Mouse (Mus musculus) spleen, embryonic (tissue): ENCODE measurements at regions not wholly inside any gene's neighbourhood (a gene's known extent, or its start where the extent isn't known, plus 50 kb on each side); places are given as distances from the start of the nearest gene placed in this dataset.

Source experiments
- CTCF ChIA-PET: fragments of 350-600 bp; sonication (Branson Sonifier 250); formaldehyde crosslinking; loops from one replicate; lab custom pipeline; 2022; lab: Charles Lee

DNA sequence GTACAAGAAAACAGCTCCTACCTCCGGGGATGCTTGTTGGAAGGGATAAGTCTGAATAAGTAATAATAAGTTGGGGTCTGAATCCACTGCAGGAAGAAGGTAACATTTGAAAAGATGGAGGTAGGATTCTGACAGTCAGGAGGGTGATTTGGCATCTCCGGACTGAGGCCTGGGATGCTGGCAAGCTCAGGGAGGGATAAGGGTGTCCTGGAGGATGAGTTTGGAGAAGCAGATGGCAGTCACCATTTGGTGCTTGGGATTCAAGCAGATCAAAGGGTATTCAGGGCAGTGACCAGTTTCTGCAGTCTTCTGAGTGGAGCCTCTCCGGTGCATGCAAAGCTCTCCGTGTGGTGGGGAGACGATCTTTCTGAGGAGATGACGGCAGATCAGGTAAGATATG is 62.9 kb upstream of the Gm2310 start:
- CTCF ChIA-PET: interaction anchor here (0.6 to 1.0 kb wide), 2 partner anchors 27 to 96 kb away, joined by 3 to 6 read pairs; no protein-coding TSS in a partner anchor

DNA sequence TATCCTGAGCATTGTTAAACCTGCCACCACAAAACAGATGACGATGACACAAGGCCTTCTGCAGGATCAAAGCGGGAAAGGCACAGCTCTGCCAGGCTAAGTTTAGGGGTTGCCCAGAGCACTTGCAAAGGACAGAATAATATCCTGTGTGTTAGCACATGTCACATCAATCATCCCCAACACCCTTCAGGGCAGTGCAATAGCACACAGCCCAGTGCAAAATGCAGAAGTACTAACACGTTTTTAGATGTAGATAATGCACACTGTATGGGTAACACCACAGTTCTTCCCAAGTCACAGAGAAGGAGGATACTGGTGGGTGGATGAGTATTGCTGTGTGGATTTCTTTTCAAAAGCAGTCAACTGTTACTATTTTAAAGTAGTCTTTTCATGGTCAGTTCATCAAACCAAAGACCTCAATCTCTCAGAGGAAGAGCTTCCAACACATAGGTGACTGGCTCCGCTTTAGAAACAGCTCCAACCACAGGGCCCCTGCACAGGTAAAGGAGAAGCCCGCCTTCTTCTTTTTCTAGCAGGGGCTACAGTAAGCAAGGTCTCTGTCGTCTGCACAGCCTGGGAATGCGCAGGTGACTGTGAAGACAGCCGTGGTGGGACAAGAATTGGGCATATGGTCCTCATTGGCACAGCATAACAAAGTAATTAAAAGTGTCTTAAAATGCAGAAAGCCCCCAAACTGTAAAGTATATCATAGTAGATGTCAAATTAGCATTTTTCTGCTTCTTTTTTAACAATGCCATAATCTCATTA is 61.6 kb upstream of the Gm2310 start:
- CTCF ChIA-PET: interaction anchor here (1.0 kb wide), 1 partner anchor 94 kb away, joined by 3 read pairs; no protein-coding TSS in a partner anchor

DNA sequence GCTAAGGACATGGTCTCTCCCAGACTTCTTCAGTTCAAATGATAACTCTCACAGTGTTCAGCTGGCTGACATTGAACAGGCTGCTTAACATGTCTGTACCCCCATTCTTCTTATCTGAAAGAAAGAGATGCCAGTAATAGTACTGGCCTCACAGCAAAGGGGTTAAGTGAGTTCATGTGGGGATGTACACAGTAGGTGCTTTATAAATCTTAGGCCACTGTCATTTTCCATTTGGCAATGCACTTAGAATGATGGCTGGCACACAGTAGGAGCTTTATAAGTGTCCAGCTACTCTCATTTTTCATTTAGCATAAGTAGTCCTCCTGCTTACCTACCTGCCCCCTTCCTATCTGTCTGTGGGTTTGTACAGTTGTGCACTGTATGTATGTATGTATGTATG is 60.3 kb upstream of the Gm2310 start:
- CTCF ChIA-PET: no interaction called here

DNA sequence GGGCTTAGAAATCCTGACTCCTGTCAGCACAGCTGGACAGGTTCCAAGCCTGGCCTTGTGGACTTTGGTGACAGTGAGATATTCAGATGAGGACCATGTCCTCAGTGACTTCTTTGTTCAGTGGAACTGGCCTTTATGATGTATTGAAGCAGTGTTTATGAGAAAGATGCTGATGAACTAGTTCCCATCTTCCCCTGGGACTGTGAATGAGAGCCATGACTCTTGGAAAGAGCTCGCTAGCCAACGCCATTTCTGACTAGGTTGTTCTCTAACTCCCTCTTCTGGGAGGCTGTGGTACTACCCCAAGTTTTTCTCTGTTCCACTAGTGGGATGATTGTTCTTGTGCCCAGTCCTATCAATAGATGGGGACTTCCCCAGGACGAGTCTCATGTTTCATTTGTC is 57.7 kb upstream of the Gm2310 start:
- CTCF ChIA-PET: no interaction called here

DNA sequence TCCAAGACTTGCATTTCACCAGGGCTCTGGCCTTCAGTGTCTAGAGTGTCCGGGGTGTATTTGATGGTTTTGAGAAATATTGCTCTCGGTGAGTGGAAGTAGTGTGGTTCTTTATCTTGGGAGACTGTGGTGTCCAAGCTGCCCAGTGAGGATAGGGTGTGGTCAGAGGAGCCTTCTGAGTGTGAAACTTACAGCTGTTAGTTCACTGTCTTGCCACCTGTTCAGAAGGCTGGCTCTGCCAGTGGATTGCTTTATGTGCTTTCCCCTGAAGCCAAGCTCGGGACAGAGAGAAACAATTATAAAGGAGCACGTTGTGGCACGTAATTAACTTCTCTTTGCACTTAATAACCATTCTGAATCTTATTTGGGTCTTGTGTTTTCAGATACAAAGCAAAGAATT is 57.2 kb upstream of the Gm2310 start:
- CTCF ChIA-PET: no interaction called here

DNA sequence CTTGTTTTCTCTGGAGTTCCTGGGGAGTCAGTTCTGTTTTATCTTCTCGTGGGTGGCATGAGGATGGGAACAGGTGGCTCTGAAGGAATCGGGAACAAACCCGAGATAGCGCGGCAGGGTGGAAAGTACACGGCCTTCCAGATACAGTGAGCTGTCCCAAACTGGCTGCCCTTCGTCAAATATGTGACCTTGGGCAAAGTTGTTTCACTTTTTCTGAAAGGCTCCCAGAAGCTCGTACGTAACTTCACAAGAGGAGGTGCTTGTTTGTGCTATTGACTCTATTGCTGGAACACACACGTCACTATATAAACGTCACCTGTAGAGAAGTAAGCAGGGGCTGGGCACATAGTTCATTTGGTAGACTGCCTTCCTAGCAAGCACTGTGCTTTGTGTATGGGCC is 49.9 kb upstream of the Gm2310 start:
- CTCF ChIA-PET: no interaction called here
